Mouse (Mus musculus) forebrain, embryonic 13.5 days (tissue): Measurements from ENCODE around the gene Vps37c. TPM values are rescaled to one million over a fixed set of nuclear protein-coding genes. Genes with fewer than 3 reads are reported as not detected.

Source experiments
- ATAC-seq: fragments of 200-750 bp; cut with Nextera tagmentation; 2 replicates; pipeline ENCODE4 v1.8.0; 2017
- H3K27ac ChIP-seq: fragments of 300-500 bp; sonication (generic); 2 replicates; pipeline ENCODE4 v1.5.1; 2015; ENCODE audit warnings: inconsistent platforms, mild to moderate bottlenecking, moderate library complexity
- H3K27me3 ChIP-seq: fragments of 300-500 bp; sonication (generic); 2 replicates; pipeline ENCODE4 v1.6.1; 2015; ENCODE audit warnings: mild to moderate bottlenecking, inconsistent platforms
- H3K36me3 ChIP-seq: fragments of 300-500 bp; sonication (generic); 2 replicates; pipeline ENCODE4 v1.6.1; 2015; ENCODE audit warnings: mild to moderate bottlenecking, inconsistent platforms; ENCODE audit not compliant: poor library complexity, severe bottlenecking
- H3K4me1 ChIP-seq: fragments of 300-500 bp; sonication (generic); 2 replicates; pipeline ENCODE4 v1.6.1; 2015; ENCODE audit warnings: inconsistent platforms
- H3K4me2 ChIP-seq: fragments of 300-500 bp; sonication (generic); 2 replicates; pipeline ENCODE4 v1.6.1; 2015; ENCODE audit warnings: inconsistent platforms, mild to moderate bottlenecking, moderate library complexity
- H3K4me3 ChIP-seq: fragments of 300-500 bp; sonication (generic); 2 replicates; pipeline ENCODE4 v1.5.1; 2015; ENCODE audit warnings: mild to moderate bottlenecking, inconsistent platforms
- H3K9ac ChIP-seq: fragments of 300-500 bp; sonication (generic); 2 replicates; pipeline ENCODE4 v1.6.1; 2015; ENCODE audit warnings: mild to moderate bottlenecking, inconsistent platforms
- H3K9me3 ChIP-seq: fragments of 300-500 bp; sonication (generic); replicated peaks from 2 replicates; pipeline ENCODE4 v1.6.1; 2016; ENCODE audit warnings: inconsistent platforms
- WGBS: fragments of 180-500 bp; shearing (Covaris S2); methylation state at CpG from one replicate; pipeline ENCODE4 v1.1.7; 2015; 5-methylcytosine and 5-hydroxymethylcytosine counted together
- polyA plus RNA-seq: library from polyadenylated mRNA; unstranded; fragments of >200 nt; fragmentation: Nextera tagmentation; extraction: Ambion mirVana; gene quantifications from 2 replicates; pipeline ENCODE4 v1.2.1, GENCODE M21; 2015

The Vps37c gene
- polyA plus RNA-seq, 1 experiment from 2014 or later, result 32.1 TPM

DNA sequence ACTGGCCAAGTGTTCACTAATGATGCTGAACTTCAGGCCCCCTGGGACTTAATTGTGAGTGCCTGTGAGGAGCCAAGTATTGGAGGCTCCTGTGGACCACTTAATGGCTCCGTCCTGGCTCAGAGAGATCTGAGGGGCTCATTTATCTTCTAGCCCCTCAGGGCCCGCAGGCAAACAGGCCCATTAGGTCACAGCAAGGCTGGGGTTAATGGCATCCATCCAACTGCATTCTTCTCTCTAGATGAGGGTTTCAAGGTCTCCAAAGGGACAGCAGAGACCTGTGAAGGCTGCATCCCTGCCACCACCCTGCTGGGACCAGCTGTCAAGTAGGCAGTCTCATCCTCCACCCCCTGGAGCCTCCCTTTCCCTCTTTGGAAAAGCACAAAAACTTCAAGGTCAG lies 31.2 kb downstream of the Vps37c start:
- ATAC-seq, result peak; percentile 46; the same call in 1 of the 2 replicates
- no peaks in the 10 kb centered on the region for H3K9me3 ChIP-seq
- 24% methylated on average over 2 of the region's 2 CpGs for WGBS
- H3K4me2 ChIP-seq, result no peak overlapping the region
- no peaks in the 10 kb centered on the region for H3K27me3 ChIP-seq
- 0 out of 2 replicates have a peak overlapping the region, but pooled peaks have one; percentile 1 for H3K27ac ChIP-seq
- H3K36me3 ChIP-seq, result no peaks in the 10 kb centered on the region
- no peak overlapping the region for H3K4me3 ChIP-seq
- peaks cover 26% of the 10 kb centered on the region for H3K4me1 ChIP-seq
- H3K9ac ChIP-seq, result no peak overlapping the region

DNA sequence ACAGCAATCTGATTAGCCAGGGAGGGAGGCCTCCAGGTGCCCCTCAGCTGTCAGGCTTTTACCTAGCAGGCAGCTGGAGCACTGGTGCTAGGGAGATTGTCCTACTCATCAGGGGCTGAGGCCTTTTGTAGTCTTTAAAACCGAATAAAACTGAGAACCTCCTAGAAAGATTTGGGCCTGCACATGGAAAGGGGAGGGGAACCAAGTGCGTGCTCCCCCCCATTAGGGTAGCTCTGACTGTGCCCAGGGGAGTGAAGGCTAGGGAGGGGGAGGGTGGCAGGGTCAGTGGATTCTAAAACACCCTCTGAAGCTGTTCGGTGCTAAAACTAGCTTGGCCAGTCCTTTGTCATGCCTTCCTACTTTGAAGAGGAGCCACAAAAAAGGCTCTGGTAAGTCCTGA lies 32.0 kb downstream of the Vps37c start:
- no peak overlapping the region for H3K4me3 ChIP-seq
- H3K4me1 ChIP-seq, result peaks cover 26% of the 10 kb centered on the region
- H3K27ac ChIP-seq, result peak overlapping the region; percentile 49; the same call in 1 of the 2 replicates
- 30% methylated on average over 3 of the region's 3 CpGs for WGBS
- no peaks in the 10 kb centered on the region for H3K9me3 ChIP-seq
- no peak overlapping the region for H3K9ac ChIP-seq
- no peak for ATAC-seq
- H3K36me3 ChIP-seq, result no peaks in the 10 kb centered on the region
- H3K4me2 ChIP-seq, result no peak overlapping the region
- H3K27me3 ChIP-seq, result no peaks in the 10 kb centered on the region

DNA sequence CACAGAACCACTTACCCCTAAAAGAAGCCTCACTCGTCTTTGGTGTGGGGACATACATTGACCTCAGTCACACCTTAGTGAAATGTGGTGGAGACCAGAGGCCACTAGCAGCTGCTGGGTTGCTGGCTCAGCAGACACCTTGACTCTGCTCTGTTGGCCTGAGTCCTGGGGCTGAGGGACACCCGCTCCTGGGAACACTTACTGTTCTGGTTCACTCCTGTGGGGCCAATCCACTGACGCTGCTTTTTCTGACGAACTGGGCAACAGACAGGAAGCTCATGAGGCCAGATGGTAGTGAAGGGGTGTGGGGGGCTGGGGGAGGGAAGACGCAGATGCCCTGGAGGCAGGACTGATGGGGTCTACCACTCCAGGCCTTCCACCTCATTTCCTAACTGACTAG lies 32.5 kb downstream of the Vps37c start:
- Histone ChIP-seq H3K4me2 (no peak overlapping the region), H3K4me3 (no peak overlapping the region), H3K27ac (no peak overlapping the region), H3K27me3 (no peaks in the 10 kb centered on the region), H3K36me3 (no peaks in the 10 kb centered on the region), H3K4me1 (peaks cover 26% of the 10 kb centered on the region), H3K9ac (no peak overlapping the region), H3K9me3 (no peaks in the 10 kb centered on the region)
- 72% methylated on average over 5 of the region's 5 CpGs for WGBS
- no peak for ATAC-seq

DNA sequence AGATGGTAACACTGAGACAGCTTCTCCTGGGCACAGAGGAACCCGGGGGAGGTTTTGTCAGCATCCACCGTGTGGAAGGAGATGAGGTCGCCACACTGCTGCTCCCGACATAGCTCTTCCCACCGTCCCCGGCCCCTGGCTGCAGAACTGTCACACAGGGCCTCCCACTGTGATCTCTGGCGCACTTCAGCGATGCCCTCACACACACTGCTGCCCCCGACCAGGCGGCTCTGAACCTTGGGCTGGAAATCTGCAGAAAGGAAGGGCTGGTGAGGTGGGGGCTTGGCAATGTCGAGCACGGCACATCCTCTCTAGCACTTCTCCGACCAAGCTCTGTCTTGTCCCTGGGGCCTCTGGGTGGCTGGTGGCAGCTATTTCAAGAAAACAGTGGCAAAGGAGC lies 34.5 kb downstream of the Vps37c start:
- no peak overlapping the region for H3K27ac ChIP-seq
- WGBS, result 24% methylated on average over 13 of the region's 13 CpGs

DNA sequence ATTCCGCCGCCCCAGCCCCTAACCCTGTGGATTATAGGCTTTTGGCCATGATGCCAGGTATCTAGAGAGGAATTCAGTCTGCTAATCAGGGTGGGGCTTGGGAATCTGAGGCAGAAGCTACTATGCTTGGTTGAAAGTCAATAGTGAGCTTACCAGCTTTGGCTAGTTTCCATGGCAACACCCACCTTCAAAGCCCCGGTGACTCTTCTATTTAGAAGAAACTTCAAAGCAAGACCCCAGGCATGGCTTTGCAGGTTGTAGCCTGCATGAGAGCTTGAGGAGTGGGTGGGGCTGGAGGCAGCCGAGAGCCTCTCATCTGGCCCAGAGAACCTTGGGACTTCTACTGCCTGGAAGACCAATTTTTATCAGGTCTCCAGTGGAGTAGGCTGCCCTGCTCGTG lies 35.1 kb downstream of the Vps37c start:
- H3K4me3 ChIP-seq, result no peak overlapping the region

More for the DNA sequence above, 34.5 kb downstream of the Vps37c start:
- Histone ChIP-seq H3K9me3 (no peaks in the 10 kb centered on the region), H3K27me3 (no peaks in the 10 kb centered on the region), H3K4me2 (no peak overlapping the region), H3K9ac (no peak overlapping the region), H3K36me3 (no peaks in the 10 kb centered on the region), H3K4me1 (peaks cover 26% of the 10 kb centered on the region), H3K4me3 (no peak overlapping the region)
- no peak for ATAC-seq

DNA sequence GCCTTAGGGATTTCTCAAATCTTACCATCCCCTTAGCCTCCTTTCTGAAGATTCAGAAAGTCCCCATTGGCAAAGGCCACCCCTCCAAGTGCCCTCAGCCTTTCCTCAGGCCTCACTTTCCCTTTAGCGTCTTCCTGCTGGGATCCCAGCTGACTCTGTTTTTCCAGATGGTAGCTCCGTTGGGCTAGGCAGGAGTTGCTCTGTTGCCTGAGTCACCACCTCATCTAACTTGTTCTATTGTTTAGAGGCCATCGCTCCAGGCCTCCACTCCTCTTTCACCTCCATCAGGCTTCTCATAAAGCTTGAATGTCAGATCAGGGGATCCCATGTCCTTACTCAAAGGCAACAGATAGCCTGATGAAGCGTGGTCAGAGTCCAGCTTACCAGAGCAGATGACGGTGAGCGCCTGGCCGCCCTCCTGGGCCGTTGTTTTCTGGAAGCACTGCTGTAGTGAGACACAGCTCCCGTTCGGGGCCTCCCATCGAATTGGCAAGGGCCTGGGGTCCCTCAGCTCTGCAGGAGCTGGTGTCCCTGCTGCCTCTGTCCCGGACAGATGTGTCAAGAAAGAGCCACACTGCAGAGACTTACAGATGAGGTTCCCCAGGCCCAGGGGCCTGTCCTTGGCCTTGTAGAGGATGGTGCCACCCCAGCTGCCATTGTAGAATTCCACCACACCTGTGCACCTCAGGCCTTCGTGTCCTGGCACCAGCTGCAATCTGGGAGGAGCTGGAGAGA lies 36.3 kb downstream of the Vps37c start:
- WGBS, result 79% methylated on average over 13 of the region's 13 CpGs
- H3K36me3 ChIP-seq, result no peaks in the 10 kb centered on the region
- no peak overlapping the region for H3K4me2 ChIP-seq
- H3K4me3 ChIP-seq, result no peak overlapping the region
- no peak overlapping the region for H3K9ac ChIP-seq
- H3K27ac ChIP-seq, result no peak overlapping the region
- no peak for ATAC-seq
- peaks cover 21% of the 10 kb centered on the region for H3K4me1 ChIP-seq
- no peaks in the 10 kb centered on the region for H3K27me3 ChIP-seq
- no peaks in the 10 kb centered on the region for H3K9me3 ChIP-seq

More for the DNA sequence above, 35.1 kb downstream of the Vps37c start:
- no peak overlapping the region for H3K9ac ChIP-seq
- no peaks in the 10 kb centered on the region for H3K9me3 ChIP-seq
- H3K36me3 ChIP-seq, result no peaks in the 10 kb centered on the region
- H3K27me3 ChIP-seq, result no peaks in the 10 kb centered on the region
- ATAC-seq, result peak; percentile 9; the same call in 1 of the 2 replicates
- H3K4me1 ChIP-seq, result peaks cover 26% of the 10 kb centered on the region
- H3K27ac ChIP-seq, result no peak overlapping the region
- WGBS, result 34% methylated on average over 5 of the region's 5 CpGs
- H3K4me2 ChIP-seq, result no peak overlapping the region

DNA sequence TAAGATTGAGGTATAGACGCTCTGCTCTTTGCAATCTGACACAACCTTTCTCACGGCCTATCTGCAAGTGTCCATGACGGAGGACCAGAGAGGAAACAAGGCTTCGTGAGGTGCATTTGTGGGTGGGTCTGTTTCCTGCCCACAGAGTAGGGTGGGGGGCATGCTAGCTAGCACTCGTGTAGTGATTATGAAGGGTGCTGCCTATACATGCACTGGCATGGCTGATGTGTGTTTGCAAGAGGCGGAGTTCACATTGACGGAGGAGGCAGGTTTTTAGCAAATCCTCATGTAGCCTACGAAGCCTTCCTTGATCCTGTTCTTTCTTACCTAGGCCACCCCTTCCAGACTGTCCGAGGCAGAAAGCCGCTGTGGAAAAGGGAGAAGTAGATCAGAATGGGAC lies 41.4 kb downstream of the Vps37c start:
- Histone ChIP-seq H3K4me1 (no peaks in the 10 kb centered on the region), H3K27ac (no peak overlapping the region), H3K4me2 (no peak overlapping the region), H3K36me3 (no peaks in the 10 kb centered on the region), H3K9me3 (no peaks in the 10 kb centered on the region), H3K9ac (no peak overlapping the region), H3K27me3 (no peaks in the 10 kb centered on the region), H3K4me3 (no peak overlapping the region)
- ATAC-seq, result no peak
- 92% methylated on average over 10 of the region's 10 CpGs for WGBS

DNA sequence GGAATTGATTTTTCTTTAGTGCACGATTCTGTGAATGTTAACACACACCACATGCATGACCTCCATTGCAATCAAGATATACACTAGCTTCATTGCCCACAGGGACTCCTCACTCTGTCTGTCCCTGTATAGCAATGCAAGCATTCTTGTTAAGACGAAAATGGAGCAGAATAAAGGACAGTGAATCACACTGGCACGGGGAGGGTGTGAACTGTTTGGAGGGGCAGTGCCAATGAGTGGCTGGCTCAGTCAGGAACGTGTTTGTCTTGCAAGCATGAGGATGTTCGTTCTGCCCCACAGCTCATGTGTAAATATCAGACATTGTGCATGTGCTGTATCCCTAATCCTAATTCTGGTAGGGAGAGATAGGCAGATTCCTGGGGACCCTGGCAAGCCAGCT lies 41.9 kb downstream of the Vps37c start:
- no peak overlapping the region for H3K27ac ChIP-seq
- H3K36me3 ChIP-seq, result no peaks in the 10 kb centered on the region
- no peak for ATAC-seq
- no peak overlapping the region for H3K4me2 ChIP-seq
- no peak overlapping the region for H3K4me3 ChIP-seq
- no peaks in the 10 kb centered on the region for H3K9me3 ChIP-seq
- no peak overlapping the region for H3K9ac ChIP-seq
- no peaks in the 10 kb centered on the region for H3K27me3 ChIP-seq
- no peaks in the 10 kb centered on the region for H3K4me1 ChIP-seq
- 81% methylated on average over 5 of the region's 5 CpGs for WGBS

DNA sequence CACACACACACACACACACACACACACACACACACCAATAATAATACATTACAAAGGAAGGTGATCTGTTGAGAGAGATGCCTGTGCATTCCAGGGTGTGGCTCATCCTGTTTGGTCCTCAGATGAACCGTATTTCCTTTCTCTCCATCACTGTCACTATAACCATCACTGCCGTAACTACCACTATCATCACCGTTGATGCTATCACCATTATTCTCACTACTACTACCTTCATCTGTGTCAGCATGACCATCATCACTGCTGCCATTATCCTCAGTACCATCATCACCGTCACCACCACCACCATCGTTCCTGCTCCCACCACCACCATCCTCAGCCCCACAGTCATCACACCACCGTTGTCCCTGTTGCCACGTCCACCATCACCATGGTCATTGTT lies 43.4 kb downstream of the Vps37c start:
- no peaks in the 10 kb centered on the region for H3K36me3 ChIP-seq
- 94% methylated on average over 7 of the region's 7 CpGs for WGBS
- no peak overlapping the region for H3K4me2 ChIP-seq

DNA sequence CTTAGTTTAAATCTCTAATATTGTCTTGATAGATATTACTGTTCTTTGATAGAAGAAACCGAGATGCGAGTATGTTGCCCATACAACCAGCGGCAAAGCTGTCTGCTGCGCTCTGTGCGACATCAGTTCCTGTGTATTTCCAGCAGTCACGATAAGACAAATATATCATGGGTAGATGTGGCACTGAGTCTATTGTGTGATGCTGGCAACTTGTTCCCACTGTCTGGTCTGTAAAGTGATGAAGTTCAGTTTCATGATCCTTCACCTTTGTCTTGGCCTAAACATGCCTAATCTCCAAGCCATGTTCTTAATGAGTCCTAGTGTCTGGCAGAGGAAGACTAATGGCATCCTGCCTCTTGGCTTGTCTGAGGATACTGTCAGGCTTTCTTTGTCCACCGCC lies 44.2 kb downstream of the Vps37c start:
- no peak overlapping the region for H3K4me2 ChIP-seq
- H3K4me3 ChIP-seq, result no peak overlapping the region
- H3K27me3 ChIP-seq, result no peaks in the 10 kb centered on the region
- no peak for ATAC-seq
- WGBS, result 95% methylated on average over 7 of the region's 7 CpGs
- H3K4me1 ChIP-seq, result no peaks in the 10 kb centered on the region
- no peaks in the 10 kb centered on the region for H3K36me3 ChIP-seq
- H3K9me3 ChIP-seq, result no peaks in the 10 kb centered on the region
- H3K9ac ChIP-seq, result no peak overlapping the region
- H3K27ac ChIP-seq, result no peak overlapping the region

More for the DNA sequence above, 43.4 kb downstream of the Vps37c start:
- no peak overlapping the region for H3K9ac ChIP-seq
- no peaks in the 10 kb centered on the region for H3K4me1 ChIP-seq
- no peak overlapping the region for H3K4me3 ChIP-seq
- H3K9me3 ChIP-seq, result no peaks in the 10 kb centered on the region
- H3K27ac ChIP-seq, result no peak overlapping the region
- no peak for ATAC-seq
- no peaks in the 10 kb centered on the region for H3K27me3 ChIP-seq

DNA sequence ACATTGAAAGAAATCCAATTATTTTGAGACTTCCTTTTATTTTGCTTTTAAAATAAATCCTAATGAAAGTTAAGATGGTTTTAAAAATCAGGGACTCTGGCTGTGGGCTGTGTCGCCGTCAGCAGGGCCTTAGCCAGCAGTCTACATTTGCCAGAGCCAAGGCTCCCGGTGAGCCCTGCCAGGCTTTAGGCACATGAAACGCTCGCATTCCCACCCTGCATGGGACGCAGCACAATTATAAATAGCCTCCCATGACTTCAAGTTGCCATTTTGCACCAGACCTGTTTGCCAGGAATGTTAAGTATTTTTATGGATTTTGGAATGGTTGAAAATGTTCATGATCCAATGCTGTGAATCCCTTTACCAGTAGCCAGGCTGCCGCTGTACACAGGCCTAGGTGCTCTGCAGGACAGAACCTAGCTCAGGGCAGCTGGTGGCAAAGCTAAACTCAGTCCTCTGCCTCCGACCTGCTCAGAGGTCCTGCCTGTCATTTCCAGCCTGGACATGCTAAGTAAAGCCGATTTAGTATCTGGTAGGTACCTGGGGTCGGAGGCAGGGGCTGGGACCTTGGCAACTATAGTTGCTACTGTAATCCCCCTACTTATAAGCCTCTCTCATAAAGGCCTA lies 45.1 kb downstream of the Vps37c start:
- WGBS, result 86% methylated on average over 10 of the region's 10 CpGs
- no peaks in the 10 kb centered on the region for H3K4me1 ChIP-seq
- no peak overlapping the region for H3K9ac ChIP-seq
- H3K9me3 ChIP-seq, result no peaks in the 10 kb centered on the region
- H3K4me2 ChIP-seq, result no peak overlapping the region
- H3K27me3 ChIP-seq, result no peaks in the 10 kb centered on the region
- no peak overlapping the region for H3K27ac ChIP-seq
- no peak for ATAC-seq
- no peaks in the 10 kb centered on the region for H3K36me3 ChIP-seq
- no peak overlapping the region for H3K4me3 ChIP-seq

DNA sequence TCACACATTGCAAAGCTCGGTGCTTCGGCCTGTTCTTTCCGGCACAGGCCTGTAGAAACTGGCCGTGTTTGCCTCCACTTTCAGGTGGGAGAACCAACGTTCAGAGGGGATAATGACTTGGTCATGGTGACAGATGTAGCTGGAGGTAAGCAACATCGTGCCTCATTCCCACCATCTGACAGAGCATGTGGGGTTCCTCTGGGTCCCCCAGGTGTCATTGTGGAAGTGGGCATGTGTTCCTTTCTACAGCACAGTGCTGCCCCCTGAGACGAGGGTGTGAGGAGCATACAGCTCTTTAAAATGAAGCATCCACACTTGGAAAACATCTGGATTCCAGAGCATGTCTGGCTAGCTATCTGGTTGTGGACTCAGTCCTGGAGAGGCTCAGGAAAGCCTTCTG lies 46.0 kb downstream of the Vps37c start:
- Histone ChIP-seq H3K4me2 (no peak overlapping the region), H3K9me3 (no peaks in the 10 kb centered on the region), H3K4me1 (no peaks in the 10 kb centered on the region), H3K36me3 (no peaks in the 10 kb centered on the region), H3K27ac (no peak overlapping the region), H3K4me3 (no peak overlapping the region), H3K27me3 (no peaks in the 10 kb centered on the region), H3K9ac (no peak overlapping the region)
- no peak for ATAC-seq
- WGBS, result 86% methylated on average over 7 of the region's 7 CpGs
